28 mouse cellular contexts compared by ENCODE assay signal in the genomic region with DNA sequence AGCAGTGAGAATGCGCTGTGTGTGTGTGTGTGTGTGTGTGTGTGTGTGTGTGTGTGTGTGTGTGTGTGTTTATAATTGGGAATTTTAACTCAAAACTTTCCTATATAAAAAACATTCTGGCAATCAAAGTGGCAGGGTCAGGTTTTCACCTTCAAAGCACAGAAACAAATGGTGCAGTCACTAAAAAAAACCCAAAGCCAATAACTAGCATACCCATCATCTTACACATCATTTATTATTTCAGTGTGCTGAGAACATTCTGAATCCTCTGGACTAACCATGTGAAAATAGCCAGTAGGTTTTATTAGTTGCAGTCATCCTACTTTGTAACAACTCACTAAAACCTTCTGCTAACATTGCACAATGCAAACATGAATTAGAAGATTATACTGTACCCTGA. TPM values are rescaled to one million over a fixed set of nuclear protein-coding genes. Genes with fewer than 3 reads are reported as not detected.
DNase-seq lines count a peak whose midpoint lies in the region; ATAC-seq and TF ChIP-seq lines count a peak whose summit lies in the region.
"Had no signal": no experiment of that assay in that cellular context is flagged by ENCODE, and none has a peak within 500 bp of the region (broad histone marks: within the 10 kb centered on the region; RNA-seq: fewer than 3 reads in every experiment).

No protein-coding gene starts in this region.

- DNase-seq in lung, postnatal 0 days (ENCODE audit: low spot score): peak; percentile 14
- no peak for DNase-seq in lung, adult 18-20 months
- peak; percentile 60 for DNase-seq in Patski (ENCODE audit: low read depth, low spot score)
- DNase-seq in heart, adult 2 months: no peak
- DNase-seq in spleen, postnatal 10 days (ENCODE audit: low spot score in 2 of 2): no peak
- DNase-seq: adrenal gland, adult 2 months; adrenal gland, postnatal 10 days; adrenal gland, postnatal 25 days; cerebellum, adult 11 months; cerebellum, adult 18-20 months; cerebellum, adult 8-10 months; cerebellum, adult 9-11 months; cerebellum, postnatal 14 days; cerebellum, postnatal 36 days; embryo, embryonic 11 days had no signal

- POLR2A ChIA-PET in Patski (lab: Charles Lee): no interaction called here

- TF ChIP-seq EP300 in lung, postnatal 0 days (IDR thresholded peaks at IDR 0.05): no peak
- no peak for TF ChIP-seq EP300 in heart, adult 2 months (IDR thresholded peaks at IDR 0.05; ENCODE audit: insufficient read depth, low read depth, low read length)

- TF ChIP-seq POLR2A in heart, adult 2 months (IDR thresholded peaks at IDR 0.05; ENCODE audit: insufficient read depth, low read depth, low read length): no peak

- no peak overlapping the region for H3K27ac ChIP-seq in lung, postnatal 0 days (ENCODE audit: low read length)
- H3K27ac ChIP-seq in heart, adult 2 months: no peak overlapping the region
- H3K27ac ChIP-seq: embryonic facial prominence, embryonic 13.5 days; embryonic facial prominence, embryonic 15.5 days; forebrain, embryonic 10.5 days; forebrain, embryonic 12.5 days had no signal

- H3K4me3 ChIP-seq in lung, postnatal 0 days (ENCODE audit: low read depth, low read length): no peak overlapping the region
- H3K4me3 ChIP-seq in heart, adult 2 months: no peak overlapping the region
- H3K4me3 ChIP-seq: embryonic facial prominence, embryonic 13.5 days; embryonic facial prominence, embryonic 15.5 days; erythroblast, embryonic 14.5 days; forebrain, embryonic 10.5 days; forebrain, embryonic 12.5 days had no signal

- no peak for ATAC-seq in lung, postnatal 0 days
- peak; percentile 59 for ATAC-seq in Patski
- ATAC-seq: forebrain, embryonic 14.5 days; forebrain, embryonic 16.5 days had no signal

- intact Hi-C loops in heart, adult 2 months (cut with DNase I): no loop called here

- no peaks in the 10 kb centered on the region for H3K9me3 ChIP-seq in lung, postnatal 0 days (ENCODE audit: low read length)
- H3K9me3 ChIP-seq: embryonic facial prominence, embryonic 13.5 days; embryonic facial prominence, embryonic 15.5 days; forebrain, embryonic 10.5 days; forebrain, embryonic 12.5 days had no signal

- H3K79me2 ChIP-seq in heart, adult 2 months (replicated peaks; ENCODE audit: control insufficient read depth, insufficient read depth, low read length): no peaks in the 10 kb centered on the region

- 69% methylated on average over 1 of the region's 1 CpGs for WGBS in lung, postnatal 0 days
- 78% methylated on average over 1 of the region's 1 CpGs for WGBS in heart, adult 2 months

- H3K27me3 ChIP-seq in lung, postnatal 0 days (replicated peaks; ENCODE audit: insufficient read depth, low read length): no peaks in the 10 kb centered on the region
- H3K27me3 ChIP-seq in Patski: peaks cover 6% of the 10 kb centered on the region
- no peaks in the 10 kb centered on the region for H3K27me3 ChIP-seq in heart, adult 2 months (ENCODE audit: control insufficient read depth, insufficient read depth, low read length)
- H3K27me3 ChIP-seq: embryonic facial prominence, embryonic 13.5 days; embryonic facial prominence, embryonic 15.5 days; forebrain, embryonic 12.5 days had no signal

- CTCF ChIA-PET in Patski (lab: Charles Lee): no interaction called here

- TF ChIP-seq CTCF in lung, postnatal 0 days (IDR thresholded peaks at IDR 0.05): no peak
- TF ChIP-seq CTCF in Patski (IDR thresholded peaks at IDR 0.05): no peak
- no peak for TF ChIP-seq CTCF in heart, adult 2 months (IDR thresholded peaks at IDR 0.05)

- no peak overlapping the region for H3K4me2 ChIP-seq in lung, postnatal 0 days (replicated peaks; ENCODE audit: low read depth, low read length)
- H3K4me2 ChIP-seq: embryonic facial prominence, embryonic 13.5 days; embryonic facial prominence, embryonic 15.5 days; forebrain, embryonic 12.5 days had no signal

- in situ Hi-C loops in Patski (cut with MboI; ENCODE audit: low pct_unique_long_range_greater_than_20kb): no loop called here

- H3K4me1 ChIP-seq in lung, postnatal 0 days (ENCODE audit: insufficient read depth, low read depth, low read length): no peaks in the 10 kb centered on the region
- H3K4me1 ChIP-seq in heart, adult 2 months (ENCODE audit: control insufficient read depth, insufficient read depth, low read length): no peaks in the 10 kb centered on the region
- H3K4me1 ChIP-seq: embryonic facial prominence, embryonic 13.5 days; embryonic facial prominence, embryonic 15.5 days; forebrain, embryonic 12.5 days had no signal

- no peaks in the 10 kb centered on the region for H3K36me3 ChIP-seq in lung, postnatal 0 days (ENCODE audit: insufficient read depth, low read length)
- no peaks in the 10 kb centered on the region for H3K36me3 ChIP-seq in heart, adult 2 months (ENCODE audit: control insufficient read depth, insufficient read depth, low read length)
- H3K36me3 ChIP-seq: embryonic facial prominence, embryonic 13.5 days; embryonic facial prominence, embryonic 15.5 days; forebrain, embryonic 10.5 days; forebrain, embryonic 12.5 days had no signal

- no peak overlapping the region for H3K9ac ChIP-seq in lung, postnatal 0 days (replicated peaks; ENCODE audit: low read depth)
- no peak overlapping the region for H3K9ac ChIP-seq in heart, adult 2 months (ENCODE audit: low read depth, low read length)
- H3K9ac ChIP-seq: embryonic facial prominence, embryonic 13.5 days; embryonic facial prominence, embryonic 15.5 days; forebrain, embryonic 12.5 days had no signal

RNA-seq across cellular contexts. Expression of gene Ythdc1, which starts 19.8 kb away (rescaled TPM):
- polyA plus RNA-seq in lung, postnatal 0 days (2015; fragmentation: Nextera tagmentation; extraction: Ambion mirVana): 26.1 and 29.1 TPM in 2 replicates
- 60.4 TPM for polyA plus RNA-seq in Patski (2021)
- total RNA-seq in heart, adult 2 months (2021): 10 to 100 TPM; 28.1 to 30.3 TPM
- polyA plus RNA-seq in heart, adult 2 months (2012; rRNA removed): 11.7 and 19.2 TPM in 2 replicates

RNA-seq across cellular contexts. Expression of gene Tmprss11e, which starts 38.6 kb away (rescaled TPM):
- not detected in 2 replicates for polyA plus RNA-seq in lung, postnatal 0 days (2015; fragmentation: Nextera tagmentation; extraction: Ambion mirVana)
- 0.03 TPM for polyA plus RNA-seq in Patski (2021)
- not detected for total RNA-seq in heart, adult 2 months (2021)
- 0.02 TPM in 1 of 2 replicates, not detected in the other for polyA plus RNA-seq in heart, adult 2 months (2012; rRNA removed)
- total RNA-seq: adrenal gland, adult 2 months; adrenal gland, postnatal 10 days; adrenal gland, postnatal 25 days; adrenal gland, postnatal 4 days; common myeloid progenitor, adult 5-6 weeks; MEL had no signal
- polyA plus RNA-seq: adrenal gland, adult 2 months; brain, embryonic 14.5 days; C2C12; embryonic facial prominence, embryonic 11.5 days; erythroblast, embryonic 14.5 days; forebrain, embryonic 10.5 days; forebrain, embryonic 14.5 days; forebrain, embryonic 16.5 days had no signal

Comparison
In these comparisons a context has a peak if more than half of its experiments do, and no peak if none do; other contexts are left out.
1. DNase-seq: peak in lung, postnatal 0 days (single experiment) and Patski (single experiment); none in lung, adult 18-20 months (0 of 2), heart, adult 2 months (0 of 2) and spleen, postnatal 10 days (0 of 2).